ENCODE assay signal across 8 mouse cellular contexts in the genomic region with DNA sequence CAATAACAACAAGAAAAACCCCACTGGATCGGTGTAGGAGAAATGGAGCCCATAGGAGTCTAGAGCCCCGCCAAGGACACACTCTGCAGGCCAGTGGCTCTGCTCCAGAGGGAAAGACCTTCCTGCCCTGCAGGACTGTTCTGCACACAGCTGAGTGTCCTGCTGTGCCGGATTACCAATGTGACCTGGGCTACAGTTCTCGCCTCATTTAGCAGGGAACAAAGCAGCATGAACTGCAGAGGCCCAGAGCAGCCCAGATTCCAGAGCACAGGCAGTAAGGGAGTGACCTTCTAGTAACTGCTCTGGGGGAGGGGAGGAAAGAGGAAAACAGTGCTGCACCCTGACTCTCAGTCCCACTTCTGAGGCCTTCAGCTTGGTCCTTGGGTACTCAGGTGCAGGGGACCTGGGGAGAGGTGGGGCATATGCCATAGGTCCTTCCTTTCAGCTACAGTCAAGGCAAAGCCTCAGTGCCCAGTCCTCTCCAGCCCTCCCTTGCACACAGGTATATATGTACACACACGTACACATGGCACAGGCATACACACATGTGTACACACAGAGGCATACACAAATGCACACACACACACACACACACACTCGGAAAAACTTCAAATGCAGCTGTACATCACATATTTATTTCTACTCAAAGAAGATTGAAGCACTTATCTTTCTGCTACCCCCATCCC.
A peak's percentile ranks its signal among the peaks of the same experiment; 100 is the strongest.
DNase-seq lines count a peak whose midpoint lies in the region; ATAC-seq and TF ChIP-seq lines count a peak whose summit lies in the region.

No protein-coding gene starts in this region.

- TF ChIP-seq POLR2A in thymus, adult 2 months (IDR thresholded peaks at IDR 0.05; ENCODE audit: control insufficient read depth, extremely low read depth, insufficient read depth, low read length, poor library complexity): no peak

- H3K27ac ChIP-seq in heart, embryonic 11.5 days (ENCODE audit: low read depth, low read length): peak overlapping the region; percentile 72
- H3K27ac ChIP-seq in stomach, embryonic 14.5 days (ENCODE audit: low read length): no peak overlapping the region
- H3K27ac ChIP-seq in thymus, adult 2 months (ENCODE audit: control insufficient read depth, insufficient read depth, low read length): no peak overlapping the region

- H3K4me3 ChIP-seq in heart, embryonic 11.5 days (ENCODE audit: low read depth, low read length): no peak overlapping the region
- no peak overlapping the region for H3K4me3 ChIP-seq in stomach, embryonic 14.5 days (ENCODE audit: low read depth, low read length)
- H3K4me3 ChIP-seq in thymus, adult 2 months (ENCODE audit: control insufficient read depth, insufficient read depth, low read length): no peak overlapping the region

- H3K36me3 ChIP-seq in heart, embryonic 11.5 days (ENCODE audit: control insufficient read depth, insufficient read depth, low read length): no peaks in the 10 kb centered on the region
- no peaks in the 10 kb centered on the region for H3K36me3 ChIP-seq in stomach, embryonic 14.5 days (ENCODE audit: control insufficient read depth, insufficient read depth, low read length)
- H3K36me3 ChIP-seq in thymus, adult 2 months (ENCODE audit: control insufficient read depth, insufficient read depth, low read length): no peaks in the 10 kb centered on the region

- no peak for TF ChIP-seq CTCF in thymus, adult 2 months (IDR thresholded peaks at IDR 0.05; ENCODE audit: borderline replicate concordance, control insufficient read depth, extremely low read depth, insufficient read depth, low read length, poor library complexity)

- peaks cover 17% of the 10 kb centered on the region for H3K4me1 ChIP-seq in heart, embryonic 11.5 days (ENCODE audit: control insufficient read depth, insufficient read depth, low read length)
- H3K4me1 ChIP-seq in stomach, embryonic 14.5 days (ENCODE audit: control insufficient read depth, insufficient read depth, low read length): 0 out of 2 replicates have a peak, but pooled peaks cover 4% of the 10 kb centered on the region
- H3K4me1 ChIP-seq in thymus, adult 2 months (replicated peaks; ENCODE audit: control insufficient read depth, insufficient read depth, low read length): no peaks in the 10 kb centered on the region; the same call in 1 of the 2 replicates

- DNase-seq in adrenal gland, postnatal 25 days: peak; percentile 40
- peak; percentile 62 for DNase-seq in cerebellum, adult 9-11 months
- DNase-seq in kidney, postnatal 10 days: peak; percentile 68
- no peak for DNase-seq in thymus, adult 2 months
- DNase-seq in layer of hippocampus, adult 11-12 months (ENCODE audit: low spot score): no peak
- DNase-seq in left cerebral cortex, adult 9 months (ENCODE audit: low spot score in 2 of 2): no peak

- H3K4me2 ChIP-seq in heart, embryonic 11.5 days: no peak overlapping the region
- H3K4me2 ChIP-seq in stomach, embryonic 14.5 days (replicated peaks; ENCODE audit: low read depth, low read length): no peak overlapping the region

- no peaks in the 10 kb centered on the region for H3K27me3 ChIP-seq in heart, embryonic 11.5 days (ENCODE audit: control insufficient read depth, insufficient read depth, low read length)
- H3K27me3 ChIP-seq in stomach, embryonic 14.5 days (ENCODE audit: control insufficient read depth, insufficient read depth, low read length): no peaks in the 10 kb centered on the region
- H3K27me3 ChIP-seq in thymus, adult 2 months (ENCODE audit: control insufficient read depth, insufficient read depth, low read length): no peaks in the 10 kb centered on the region

- WGBS in heart, embryonic 11.5 days (ENCODE audit: insufficient replicate concordance): 46% methylated on average over 6 of the region's 6 CpGs
- WGBS in stomach, embryonic 14.5 days: 63% methylated on average over 6 of the region's 6 CpGs
- WGBS in thymus, adult 2 months: 94% methylated on average over 6 of the region's 6 CpGs

- ATAC-seq in heart, embryonic 11.5 days (replicated peaks; ENCODE audit: insufficient number of reproducible peaks, low FRiP score, low TSS enrichment): peak; percentile 47; the same call in 1 of the 2 replicates
- peak; percentile 44; the same call in 1 of the 2 replicates for ATAC-seq in stomach, embryonic 14.5 days (ENCODE audit: insufficient number of reproducible peaks, insufficient read depth, low FRiP score, low read depth)

- H3K9me3 ChIP-seq in heart, embryonic 11.5 days (replicated peaks; ENCODE audit: control insufficient read depth, low read length): no peaks in the 10 kb centered on the region
- no peaks in the 10 kb centered on the region for H3K9me3 ChIP-seq in stomach, embryonic 14.5 days (ENCODE audit: control insufficient read depth, low read depth, low read length)

- H3K9ac ChIP-seq in heart, embryonic 11.5 days (ENCODE audit: low read depth, low read length): 0 out of 2 replicates have a peak overlapping the region, but pooled peaks have one; percentile 6
- H3K9ac ChIP-seq in stomach, embryonic 14.5 days (replicated peaks; ENCODE audit: low read depth, low read length): no peak overlapping the region

Comparison
In these comparisons a context has a peak if more than half of its experiments do, and no peak if none do; other contexts are left out.
1. DNase-seq: peak in adrenal gland, postnatal 25 days (single experiment), cerebellum, adult 9-11 months (single experiment) and kidney, postnatal 10 days (single experiment); none in thymus, adult 2 months (single experiment), layer of hippocampus, adult 11-12 months (single experiment) and left cerebral cortex, adult 9 months (0 of 2).